Mouse (Mus musculus): Measurements from ENCODE around the gene Asic4. TPM values are rescaled to one million over a fixed set of nuclear protein-coding genes. Genes with fewer than 3 reads are reported as not detected.
A peak's percentile ranks its signal among the peaks of the same experiment; 100 is the strongest.

Gene Asic4
- polyA plus RNA-seq (2014; fragmentation: Nextera tagmentation; extraction: Ambion mirVana) = 0.07 and 0.13 TPM in 2 replicates

GRCm38 (mm10) chr1:75450314-75451005 lies at the start of gene Asic4:
Gene Asic4 (plus strand): TSS chr1:75450436.
- H3K27me3 ChIP-seq (ENCODE audit: control insufficient read depth, insufficient read depth, low read length) = peaks cover 48% of the 10 kb centered on the region

GRCm38 (mm10) chr1:75400493-75401115 lies 49.6 kb upstream of the Asic4 start:
- no peak for DNase-seq (ENCODE audit: low spot score)
- peaks cover 30% of the 10 kb centered on the region for H3K4me1 ChIP-seq (ENCODE audit: control insufficient read depth, insufficient read depth, low read length)
- peak overlapping the region; percentile 31 for H3K9ac ChIP-seq (ENCODE audit: low read length)
- peak overlapping the region; percentile 54 for H3K4me2 ChIP-seq (ENCODE audit: low read depth, severe bottlenecking)
- peak overlapping the region; percentile 21 for H3K4me3 ChIP-seq (ENCODE audit: low read depth, low read length)
- 40% methylated on average over 6 of the region's 6 CpGs for WGBS
- H3K36me3 ChIP-seq (ENCODE audit: control insufficient read depth, insufficient read depth, low read length) = peaks cover 4% of the 10 kb centered on the region
- 0 out of 2 replicates have a peak, but pooled peaks have one; percentile 10 for ATAC-seq (ENCODE audit: insufficient number of reproducible peaks, low FRiP score, low TSS enrichment, low read depth)
- H3K9me3 ChIP-seq (ENCODE audit: control insufficient read depth, low read length) = no peaks in the 10 kb centered on the region
- no peaks in the 10 kb centered on the region for H3K27me3 ChIP-seq (ENCODE audit: control insufficient read depth, insufficient read depth, low read length)
- peak overlapping the region; percentile 83 for H3K27ac ChIP-seq (replicated peaks; ENCODE audit: low read depth, low read length)

More at GRCm38 (mm10) chr1:75450314-75451005, at the start of gene Asic4:
- DNase-seq (ENCODE audit: low spot score) (peak; percentile 47), ATAC-seq (ENCODE audit: insufficient number of reproducible peaks, low FRiP score, low TSS enrichment, low read depth) (no peak)
- Histone ChIP-seq H3K36me3 (ENCODE audit: control insufficient read depth, insufficient read depth, low read length) (no peaks in the 10 kb centered on the region), H3K4me1 (ENCODE audit: control insufficient read depth, insufficient read depth, low read length) (peaks cover 71% of the 10 kb centered on the region), H3K27ac (replicated peaks; ENCODE audit: low read depth, low read length) (no peak within 1 kb of the TSS), H3K9me3 (ENCODE audit: control insufficient read depth, low read length) (no peaks in the 10 kb centered on the region), H3K4me2 (ENCODE audit: low read depth, severe bottlenecking) (peak within 1 kb of the TSS; percentile 59), H3K4me3 (ENCODE audit: low read depth, low read length) (peak within 1 kb of the TSS; percentile 23), H3K9ac (ENCODE audit: low read length) (peak within 1 kb of the TSS; percentile 40)
- under 1% methylated on average over 35 of the region's 35 CpGs for WGBS

DNA sequence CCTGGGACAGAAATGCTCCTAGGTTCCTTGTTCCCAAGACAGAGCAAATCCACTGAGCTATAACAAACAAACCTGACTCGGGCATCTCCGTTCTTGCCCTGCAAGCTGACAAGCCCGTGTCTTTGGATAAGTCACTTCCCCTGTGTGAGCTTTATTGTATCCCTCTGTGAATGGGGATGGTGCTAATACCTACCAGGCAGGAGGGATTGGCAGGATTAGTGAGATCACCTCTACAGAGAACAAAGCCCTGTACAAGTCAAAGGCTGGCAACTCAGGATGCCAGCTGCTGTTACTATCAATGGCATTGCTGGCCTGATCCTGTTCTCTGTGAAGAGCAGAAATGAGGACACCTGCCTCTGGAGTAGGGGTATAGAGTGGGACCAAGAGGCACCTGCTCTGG lies 44.7 kb upstream of the Asic4 start:
- H3K9ac ChIP-seq (ENCODE audit: low read length) = no peak overlapping the region
- no peak overlapping the region for H3K4me3 ChIP-seq (ENCODE audit: low read depth, low read length)
- H3K36me3 ChIP-seq (ENCODE audit: control insufficient read depth, insufficient read depth, low read length) = peaks cover 6% of the 10 kb centered on the region
- H3K27ac ChIP-seq (replicated peaks; ENCODE audit: low read depth, low read length) = no peak overlapping the region
- DNase-seq (ENCODE audit: low spot score) (no peak), ATAC-seq (ENCODE audit: insufficient number of reproducible peaks, low FRiP score, low TSS enrichment, low read depth) (no peak)
- no peaks in the 10 kb centered on the region for H3K27me3 ChIP-seq (ENCODE audit: control insufficient read depth, insufficient read depth, low read length)
- no peaks in the 10 kb centered on the region for H3K9me3 ChIP-seq (ENCODE audit: control insufficient read depth, low read length)
- H3K4me2 ChIP-seq (ENCODE audit: low read depth, severe bottlenecking) = no peak overlapping the region
- 92% methylated on average over 3 of the region's 3 CpGs for WGBS
- peaks cover 5% of the 10 kb centered on the region for H3K4me1 ChIP-seq (ENCODE audit: control insufficient read depth, insufficient read depth, low read length)

DNA sequence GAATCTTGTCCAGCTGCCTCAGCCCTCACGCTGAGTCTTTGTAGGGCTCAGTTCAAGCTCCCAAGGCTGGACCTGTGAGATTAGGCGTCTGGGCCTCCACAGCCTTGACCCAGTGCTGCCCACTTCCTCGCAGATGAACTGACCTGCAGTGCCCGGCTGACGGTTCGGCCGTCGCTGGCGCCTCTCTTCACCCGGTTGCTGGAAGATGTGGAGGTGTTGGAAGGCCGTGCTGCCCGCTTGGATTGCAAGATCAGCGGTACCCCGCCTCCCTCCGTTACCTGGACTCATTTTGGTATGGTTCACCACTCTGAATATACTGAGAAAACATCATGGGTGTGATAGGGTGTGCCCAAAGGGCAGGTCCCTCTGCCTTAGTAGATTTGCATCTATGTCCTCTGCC lies 44.1 kb upstream of the Asic4 start:
- 94% methylated on average over 15 of the region's 15 CpGs for WGBS
- H3K27ac ChIP-seq (replicated peaks; ENCODE audit: low read depth, low read length) = no peak overlapping the region
- no peak overlapping the region for H3K9ac ChIP-seq (ENCODE audit: low read length)
- no peaks in the 10 kb centered on the region for H3K9me3 ChIP-seq (ENCODE audit: control insufficient read depth, low read length)
- no peak overlapping the region for H3K4me2 ChIP-seq (ENCODE audit: low read depth, severe bottlenecking)
- H3K36me3 ChIP-seq (ENCODE audit: control insufficient read depth, insufficient read depth, low read length) = peaks cover 6% of the 10 kb centered on the region
- no peaks in the 10 kb centered on the region; the same call in 1 of the 2 replicates for H3K4me1 ChIP-seq (ENCODE audit: control insufficient read depth, insufficient read depth, low read length)
- no peak overlapping the region for H3K4me3 ChIP-seq (ENCODE audit: low read depth, low read length)
- no peaks in the 10 kb centered on the region for H3K27me3 ChIP-seq (ENCODE audit: control insufficient read depth, insufficient read depth, low read length)
- ATAC-seq (ENCODE audit: insufficient number of reproducible peaks, low FRiP score, low TSS enrichment, low read depth) (no peak), DNase-seq (ENCODE audit: low spot score) (no peak)

- Histone ChIP-seq H3K9me3 (ENCODE audit: control insufficient read depth, low read length) (no peaks in the 10 kb centered on the region), H3K4me2 (ENCODE audit: low read depth, severe bottlenecking) (no peak overlapping the region), H3K4me1 (ENCODE audit: control insufficient read depth, insufficient read depth, low read length) (no peaks in the 10 kb centered on the region), H3K4me3 (ENCODE audit: low read depth, low read length) (no peak overlapping the region), H3K27ac (replicated peaks; ENCODE audit: low read depth, low read length) (no peak overlapping the region), H3K27me3 (ENCODE audit: control insufficient read depth, insufficient read depth, low read length) (no peaks in the 10 kb centered on the region), H3K9ac (ENCODE audit: low read length) (no peak overlapping the region), H3K36me3 (ENCODE audit: control insufficient read depth, insufficient read depth, low read length) (peaks cover 6% of the 10 kb centered on the region)
- ATAC-seq (ENCODE audit: insufficient number of reproducible peaks, low FRiP score, low TSS enrichment, low read depth) (no peak), DNase-seq (ENCODE audit: low spot score) (no peak)
- WGBS = 93% methylated on average over 9 of the region's 9 CpGs
Measured at GRCm38 (mm10) chr1:75407056-75407455, 43.2 kb upstream of the Asic4 start.

- WGBS = 74% methylated on average over 4 of the region's 4 CpGs
- DNase-seq (ENCODE audit: low spot score) = no peak
- no peak for ATAC-seq (ENCODE audit: insufficient number of reproducible peaks, low FRiP score, low TSS enrichment, low read depth)
- H3K4me2 ChIP-seq (ENCODE audit: low read depth, severe bottlenecking) = no peak overlapping the region
- H3K9me3 ChIP-seq (ENCODE audit: control insufficient read depth, low read length) = no peaks in the 10 kb centered on the region
- H3K4me1 ChIP-seq (ENCODE audit: control insufficient read depth, insufficient read depth, low read length) = no peaks in the 10 kb centered on the region
- H3K4me3 ChIP-seq (ENCODE audit: low read depth, low read length) = no peak overlapping the region
- peaks cover 2% of the 10 kb centered on the region; the same call in 1 of the 2 replicates for H3K36me3 ChIP-seq (ENCODE audit: control insufficient read depth, insufficient read depth, low read length)
- no peaks in the 10 kb centered on the region for H3K27me3 ChIP-seq (ENCODE audit: control insufficient read depth, insufficient read depth, low read length)
- H3K27ac ChIP-seq (replicated peaks; ENCODE audit: low read depth, low read length) = no peak overlapping the region
- no peak overlapping the region for H3K9ac ChIP-seq (ENCODE audit: low read length)
Measured at GRCm38 (mm10) chr1:75408210-75408609, 42.0 kb upstream of the Asic4 start.

DNA sequence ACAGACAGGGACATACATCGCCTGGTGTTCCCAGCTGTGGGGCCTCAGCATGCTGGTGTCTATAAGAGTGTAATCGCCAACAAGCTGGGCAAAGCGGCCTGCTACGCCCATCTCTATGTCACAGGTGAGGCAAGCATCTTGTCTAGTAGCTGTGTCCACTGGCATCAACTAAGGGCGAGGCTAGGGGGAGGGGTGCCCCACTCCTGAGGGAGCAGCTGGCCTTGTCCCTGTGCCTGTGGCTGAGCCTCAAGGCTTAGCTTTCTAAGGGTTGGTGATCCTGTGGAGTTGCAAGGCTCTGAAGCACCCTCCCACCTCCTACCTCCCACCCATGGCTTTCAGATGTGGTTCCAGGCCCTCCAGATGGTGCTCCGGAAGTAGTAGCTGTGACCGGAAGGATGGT lies 40.3 kb upstream of the Asic4 start:
- ATAC-seq (ENCODE audit: insufficient number of reproducible peaks, low FRiP score, low TSS enrichment, low read depth) (no peak), DNase-seq (ENCODE audit: low spot score) (no peak)
- H3K4me1 ChIP-seq (ENCODE audit: control insufficient read depth, insufficient read depth, low read length) = no peaks in the 10 kb centered on the region
- no peak overlapping the region for H3K4me3 ChIP-seq (ENCODE audit: low read depth, low read length)
- H3K9ac ChIP-seq (ENCODE audit: low read length) = no peak overlapping the region
- H3K27ac ChIP-seq (replicated peaks; ENCODE audit: low read depth, low read length) = no peak overlapping the region
- 93% methylated on average over 7 of the region's 7 CpGs for WGBS
- H3K9me3 ChIP-seq (ENCODE audit: control insufficient read depth, low read length) = no peaks in the 10 kb centered on the region
- no peak overlapping the region for H3K4me2 ChIP-seq (ENCODE audit: low read depth, severe bottlenecking)
- H3K27me3 ChIP-seq (ENCODE audit: control insufficient read depth, insufficient read depth, low read length) = no peaks in the 10 kb centered on the region
- peaks cover 2% of the 10 kb centered on the region; the same call in 1 of the 2 replicates for H3K36me3 ChIP-seq (ENCODE audit: control insufficient read depth, insufficient read depth, low read length)

GRCm38 (mm10) chr1:75412196-75412595 lies 38.0 kb upstream of the Asic4 start:
- WGBS = 83% methylated on average over 3 of the region's 3 CpGs
- ATAC-seq (ENCODE audit: insufficient number of reproducible peaks, low FRiP score, low TSS enrichment, low read depth) (no peak), DNase-seq (ENCODE audit: low spot score) (no peak)
- no peak overlapping the region for H3K27ac ChIP-seq (replicated peaks; ENCODE audit: low read depth, low read length)
- no peaks in the 10 kb centered on the region for H3K4me1 ChIP-seq (ENCODE audit: control insufficient read depth, insufficient read depth, low read length)
- peaks cover 2% of the 10 kb centered on the region; the same call in 1 of the 2 replicates for H3K36me3 ChIP-seq (ENCODE audit: control insufficient read depth, insufficient read depth, low read length)
- H3K4me2 ChIP-seq (ENCODE audit: low read depth, severe bottlenecking) = no peak overlapping the region
- H3K27me3 ChIP-seq (ENCODE audit: control insufficient read depth, insufficient read depth, low read length) = no peaks in the 10 kb centered on the region
- H3K9ac ChIP-seq (ENCODE audit: low read length) = no peak overlapping the region
- H3K9me3 ChIP-seq (ENCODE audit: control insufficient read depth, low read length) = no peaks in the 10 kb centered on the region
- H3K4me3 ChIP-seq (ENCODE audit: low read depth, low read length) = no peak overlapping the region
